Mouse (Mus musculus) megakaryocyte, embryonic 14.5 days (primary cell): Measurements from ENCODE around the gene Slc43a3. TPM values are rescaled to one million over a fixed set of nuclear protein-coding genes. Genes with fewer than 3 reads are reported as not detected.

ENCODE experiments used
- H3K27me3 ChIP-seq: replicated peaks from 2 replicates; pipeline ENCODE3; 2012; ENCODE audit warnings: inconsistent platforms
- H3K36me3 ChIP-seq: replicated peaks from 2 replicates; pipeline ENCODE3; 2012; ENCODE audit warnings: low read length, inconsistent platforms, mixed read lengths
- H3K4me1 ChIP-seq: 2 replicates; pipeline ENCODE4 v1.6.1; 2012; ENCODE audit warnings: inconsistent platforms
- H3K4me3 ChIP-seq: replicated peaks from 2 replicates; pipeline ENCODE3; 2012; ENCODE audit warnings: moderate library complexity, mild to moderate bottlenecking, inconsistent platforms
- H3K9me3 ChIP-seq: 2 replicates; pipeline ENCODE4 v1.6.1; 2012; ENCODE audit warnings: inconsistent platforms
- FLI1 ChIP-seq: IDR thresholded peaks from 2 replicates; pipeline ENCODE4 v1.6.1; 2012; ENCODE audit warnings: low read length, inconsistent platforms, mixed read lengths
- GATA1 ChIP-seq: IDR thresholded peaks from 3 replicates; pipeline ENCODE4 v1.6.1; 2012; ENCODE audit warnings: mixed read lengths, low read length, inconsistent platforms, borderline replicate concordance
- polyA plus RNA-seq: library from polyadenylated mRNA; stranded (reverse); fragments of >175 nt; gene quantifications from 2 replicates; pipeline ENCODE4 v1.2.3, GENCODE M21; 2012; ENCODE audit warnings: low replicate concordance; ENCODE audit not compliant: insufficient read depth

Slc43a3 gene
- polyA plus RNA-seq, 1 experiment, result 4.4 TPM

DNA sequence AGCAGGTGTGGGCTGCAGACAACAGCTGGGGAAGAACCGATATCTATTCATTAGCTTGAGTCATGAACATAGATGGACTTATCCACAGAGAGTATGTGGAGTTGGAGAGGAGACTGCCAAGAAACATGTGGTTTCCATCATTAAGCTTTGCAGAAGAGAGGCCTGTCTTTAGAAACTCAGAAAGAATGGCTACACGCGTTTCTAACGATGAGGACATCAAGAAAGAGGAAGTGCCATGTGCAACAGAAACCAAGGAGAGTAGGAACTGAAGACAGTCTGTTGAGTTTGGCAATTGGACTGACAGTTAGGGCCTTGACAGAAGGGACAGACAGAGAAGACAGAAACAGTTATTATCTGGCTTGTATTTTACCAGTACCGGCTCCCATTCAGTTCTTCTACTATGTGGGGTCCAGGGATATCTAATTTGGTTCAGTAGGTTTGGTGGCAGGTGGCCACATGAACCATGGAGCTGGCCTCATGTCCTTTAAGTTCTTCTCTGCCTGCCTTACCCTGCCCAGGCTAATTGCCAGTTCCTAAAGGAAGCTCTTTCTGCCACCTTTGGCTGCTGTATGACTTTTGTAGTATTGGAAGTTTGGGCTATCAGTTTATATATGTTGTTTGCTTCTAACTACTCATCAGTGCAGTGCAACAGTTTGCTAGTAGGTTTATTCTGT is 31.1 kb downstream of the Slc43a3 start:
- no peaks in the 10 kb centered on the region for H3K36me3 ChIP-seq

DNA sequence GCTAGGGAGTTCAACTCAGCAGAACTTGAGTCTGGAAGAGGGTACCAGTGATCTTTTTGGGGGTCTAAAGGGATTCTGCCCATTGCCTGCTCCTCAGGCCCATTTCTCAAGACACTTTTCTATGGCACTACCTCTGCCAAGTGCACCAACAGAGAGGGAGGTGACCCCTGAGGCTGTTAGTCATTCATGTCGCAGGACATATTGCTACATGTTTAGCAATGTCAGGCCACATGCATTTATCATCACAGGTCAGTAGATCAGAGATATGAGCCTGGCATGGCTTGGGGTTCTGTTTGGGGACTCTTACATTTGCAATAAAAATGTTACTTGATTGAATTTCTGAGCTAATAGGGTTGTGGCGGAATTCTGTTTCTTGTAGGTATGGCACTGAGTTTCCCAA is 39.2 kb downstream of the Slc43a3 start:
- Histone ChIP-seq H3K36me3 (no peaks in the 10 kb centered on the region), H3K27me3 (peaks cover 4% of the 10 kb centered on the region), H3K4me3 (no peak overlapping the region), H3K9me3 (no peaks in the 10 kb centered on the region), H3K4me1 (peaks cover 8% of the 10 kb centered on the region; the same call in 1 of the 2 replicates)
- TF ChIP-seq GATA1, result no peak
- no peak for TF ChIP-seq FLI1

More for the DNA sequence above, 31.1 kb downstream of the Slc43a3 start:
- TF ChIP-seq FLI1 (no peak), GATA1 (no peak)
- Histone ChIP-seq H3K27me3 (no peaks in the 10 kb centered on the region), H3K4me1 (no peaks in the 10 kb centered on the region), H3K4me3 (no peak overlapping the region), H3K9me3 (no peaks in the 10 kb centered on the region)

DNA sequence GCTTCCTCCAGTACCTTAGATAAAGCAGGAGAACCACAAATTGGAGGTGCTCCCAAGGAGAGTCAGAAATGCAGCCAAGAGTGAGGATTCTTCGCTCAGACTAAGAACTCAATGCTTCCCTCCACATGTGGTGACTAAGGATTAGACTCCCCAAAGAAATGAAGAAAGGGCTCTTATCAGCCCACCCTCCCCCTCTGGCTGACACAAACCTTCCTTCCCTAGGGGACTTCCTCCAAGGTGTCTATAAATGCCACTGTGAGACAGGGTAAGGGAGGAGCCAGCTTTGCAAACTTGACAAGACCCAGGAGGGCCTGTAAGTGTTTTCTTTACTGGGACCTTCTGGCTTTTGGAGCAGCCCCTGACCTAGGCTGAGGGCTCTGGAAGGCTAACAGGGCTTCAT is 43.8 kb downstream of the Slc43a3 start, which contains the start of gene Prg2:
Prg2 (plus strand) TSS at position 274 of the 400 bp plus-strand sequence.
- Histone ChIP-seq H3K27me3 (peaks cover 33% of the 10 kb centered on the region), H3K4me1 (peaks cover 8% of the 10 kb centered on the region; the same call in 1 of the 2 replicates), H3K36me3 (no peaks in the 10 kb centered on the region), H3K9me3 (no peaks in the 10 kb centered on the region), H3K4me3 (no peak within 1 kb of the TSS)
- TF ChIP-seq FLI1, result no peak
- TF ChIP-seq GATA1, result no peak

DNA sequence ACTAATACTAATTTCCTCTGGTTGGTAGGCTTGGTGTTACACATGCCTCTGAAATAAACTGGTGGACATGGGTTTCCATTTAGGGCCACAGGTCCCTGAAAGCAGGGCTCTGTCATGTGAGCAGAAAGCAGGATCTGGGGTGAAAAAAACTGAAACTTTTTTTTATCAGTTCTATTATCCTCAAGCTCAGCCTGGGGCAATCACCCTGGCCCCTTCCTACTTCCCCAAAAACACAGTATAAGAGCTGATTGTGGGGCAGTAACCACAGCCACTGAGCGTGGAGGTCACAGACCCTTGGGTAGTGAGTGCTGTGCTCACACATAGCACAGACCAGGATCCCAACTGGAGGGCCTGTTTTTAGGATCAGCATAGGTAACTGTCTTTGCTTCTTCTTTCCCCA is 51.6 kb downstream of the Slc43a3 start, which contains the start of gene Prg3:
Prg3 (plus strand) TSS at position 286 of the 400 bp plus-strand sequence.
- TF ChIP-seq FLI1 (no peak), GATA1 (no peak)
- peaks cover 51% of the 10 kb centered on the region for H3K27me3 ChIP-seq
- H3K36me3 ChIP-seq, result no peaks in the 10 kb centered on the region
- H3K4me1 ChIP-seq, result no peaks in the 10 kb centered on the region
- no peaks in the 10 kb centered on the region for H3K9me3 ChIP-seq
- H3K4me3 ChIP-seq, result no peak within 1 kb of the TSS

DNA sequence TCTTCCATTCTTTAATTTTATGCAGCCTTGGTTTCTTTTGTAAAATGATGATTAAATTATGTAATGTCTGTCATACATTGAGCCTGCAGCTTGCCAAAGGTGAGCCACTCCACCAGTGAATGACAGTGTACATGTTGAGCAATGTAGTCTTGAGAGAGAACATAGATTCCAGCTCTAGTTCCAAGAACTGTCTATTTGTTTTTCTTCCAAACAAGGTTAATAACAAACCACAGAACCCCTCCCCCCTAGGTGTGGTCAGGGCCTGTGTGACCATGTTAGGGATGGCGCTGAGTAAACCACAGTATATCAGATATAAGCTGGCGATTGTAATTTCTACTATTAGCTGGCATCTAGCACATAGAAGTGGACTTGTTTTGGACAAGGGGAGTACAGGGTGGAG is 60.0 kb downstream of the Slc43a3 start:
- H3K36me3 ChIP-seq, result no peaks in the 10 kb centered on the region
- no peaks in the 10 kb centered on the region for H3K9me3 ChIP-seq
- TF ChIP-seq FLI1, result no peak
- no peak for TF ChIP-seq GATA1
- peaks cover 52% of the 10 kb centered on the region for H3K27me3 ChIP-seq
- no peaks in the 10 kb centered on the region for H3K4me1 ChIP-seq
- no peak overlapping the region for H3K4me3 ChIP-seq

DNA sequence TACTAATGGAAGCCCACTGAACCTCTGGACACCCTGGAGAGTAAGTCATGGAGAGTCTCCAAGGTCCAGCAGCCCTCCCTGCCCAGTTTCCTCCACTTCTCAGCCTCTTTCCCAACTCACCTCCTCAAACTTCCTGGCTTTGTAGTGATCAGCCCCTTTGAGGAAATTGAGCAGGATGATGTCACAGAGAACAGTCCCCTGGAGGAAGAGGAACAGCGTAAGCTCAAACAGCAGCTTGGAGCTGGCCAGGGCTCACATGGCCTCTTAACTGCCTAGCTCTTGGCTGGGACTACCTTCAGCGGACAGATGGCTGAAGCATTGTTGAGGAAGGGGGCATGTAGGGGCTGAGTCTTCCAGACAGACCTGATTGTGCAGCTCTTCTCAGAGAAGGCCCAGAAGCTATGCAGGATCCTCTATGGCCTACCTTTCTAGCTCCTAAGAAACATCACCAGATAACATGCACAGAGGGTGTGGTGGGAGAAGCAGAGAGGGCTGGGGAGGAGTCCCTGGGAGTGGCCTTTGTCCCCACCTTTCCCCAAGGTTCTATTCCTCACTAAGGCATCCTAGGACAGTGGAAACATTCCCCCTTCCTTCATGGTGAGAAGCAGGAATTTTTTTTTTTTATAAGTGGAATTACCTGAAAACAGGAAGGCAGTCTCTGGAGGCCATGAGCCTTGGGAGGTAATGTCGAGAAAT is 63.3 kb downstream of the Slc43a3 start:
- H3K9me3 ChIP-seq, result no peaks in the 10 kb centered on the region
- peaks cover 53% of the 10 kb centered on the region for H3K27me3 ChIP-seq
- no peak overlapping the region for H3K4me3 ChIP-seq
- no peak for TF ChIP-seq FLI1
- TF ChIP-seq GATA1, result no peak
- H3K36me3 ChIP-seq, result no peaks in the 10 kb centered on the region
- H3K4me1 ChIP-seq, result no peaks in the 10 kb centered on the region

DNA sequence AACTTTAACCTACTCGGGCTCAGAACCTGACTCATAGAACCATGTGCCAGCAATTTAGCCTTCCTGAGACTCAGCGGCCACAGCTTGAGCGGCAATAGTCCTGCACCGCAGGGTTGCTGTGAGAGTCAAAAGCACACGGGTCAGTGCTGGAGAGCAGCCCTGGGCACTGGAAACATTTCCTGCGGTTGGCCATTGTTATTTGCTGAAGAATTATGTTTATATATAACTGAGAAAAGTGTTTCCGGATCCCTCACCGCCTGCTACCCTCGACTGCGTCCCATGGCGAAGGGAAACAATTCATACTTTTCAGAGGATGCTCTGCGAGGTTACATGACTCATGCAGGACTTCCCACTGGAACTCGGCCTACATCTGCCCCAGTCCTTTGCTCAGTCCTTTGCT is 65.1 kb downstream of the Slc43a3 start:
- Histone ChIP-seq H3K4me3 (no peak overlapping the region), H3K9me3 (no peaks in the 10 kb centered on the region), H3K27me3 (peaks cover 48% of the 10 kb centered on the region)

DNA sequence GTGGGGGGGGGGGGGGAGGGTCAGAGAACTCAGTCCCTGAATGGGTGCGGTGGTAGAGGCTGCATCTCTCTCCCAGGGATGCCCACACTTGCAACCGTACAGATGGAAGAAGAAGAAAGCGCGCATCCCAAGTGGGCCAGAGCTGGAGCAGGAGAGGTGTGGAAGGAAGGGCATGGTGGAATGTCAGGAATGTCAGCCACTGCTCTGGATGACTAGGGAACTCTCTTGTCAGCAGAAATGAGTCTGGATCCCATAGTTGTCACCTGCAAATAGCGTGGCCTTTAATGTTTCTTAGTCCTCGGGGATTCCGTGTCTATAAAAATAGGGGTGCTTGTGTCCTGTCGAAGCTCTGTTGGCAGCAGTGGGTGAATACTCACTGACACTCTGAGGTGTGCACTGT is 66.2 kb downstream of the Slc43a3 start:
- peaks cover 48% of the 10 kb centered on the region for H3K27me3 ChIP-seq
- TF ChIP-seq GATA1 (no peak), FLI1 (no peak)

More for the DNA sequence above, 65.1 kb downstream of the Slc43a3 start:
- no peaks in the 10 kb centered on the region for H3K4me1 ChIP-seq
- TF ChIP-seq GATA1, result no peak
- TF ChIP-seq FLI1, result no peak
- no peaks in the 10 kb centered on the region for H3K36me3 ChIP-seq

DNA sequence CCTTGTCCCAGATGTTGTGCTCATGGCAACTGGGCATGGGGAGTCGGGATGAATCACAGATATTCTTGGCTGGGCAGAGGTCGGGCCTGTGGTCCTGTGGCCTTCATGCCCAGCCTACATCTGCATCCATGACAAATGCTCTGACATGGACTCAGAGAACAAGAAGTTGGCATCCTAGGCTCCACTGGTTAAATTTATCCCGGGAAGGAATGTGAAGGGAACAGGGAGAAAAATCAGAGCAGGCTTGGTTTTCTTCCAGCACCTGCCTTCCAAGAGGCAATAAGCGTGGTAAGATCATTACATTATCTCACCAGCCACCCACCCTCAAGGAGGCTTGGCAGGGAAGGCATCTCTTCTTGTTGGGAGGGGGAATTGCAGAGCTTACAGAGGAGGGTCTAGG is 68.0 kb downstream of the Slc43a3 start:
- Histone ChIP-seq H3K4me1 (no peaks in the 10 kb centered on the region; the same call in 1 of the 2 replicates), H3K27me3 (peaks cover 46% of the 10 kb centered on the region), H3K4me3 (no peak overlapping the region), H3K36me3 (no peaks in the 10 kb centered on the region), H3K9me3 (no peaks in the 10 kb centered on the region)
- TF ChIP-seq GATA1 (no peak), FLI1 (no peak)

More for the DNA sequence above, 66.2 kb downstream of the Slc43a3 start:
- Histone ChIP-seq H3K36me3 (no peaks in the 10 kb centered on the region), H3K4me3 (no peak overlapping the region), H3K4me1 (no peaks in the 10 kb centered on the region), H3K9me3 (no peaks in the 10 kb centered on the region)

DNA sequence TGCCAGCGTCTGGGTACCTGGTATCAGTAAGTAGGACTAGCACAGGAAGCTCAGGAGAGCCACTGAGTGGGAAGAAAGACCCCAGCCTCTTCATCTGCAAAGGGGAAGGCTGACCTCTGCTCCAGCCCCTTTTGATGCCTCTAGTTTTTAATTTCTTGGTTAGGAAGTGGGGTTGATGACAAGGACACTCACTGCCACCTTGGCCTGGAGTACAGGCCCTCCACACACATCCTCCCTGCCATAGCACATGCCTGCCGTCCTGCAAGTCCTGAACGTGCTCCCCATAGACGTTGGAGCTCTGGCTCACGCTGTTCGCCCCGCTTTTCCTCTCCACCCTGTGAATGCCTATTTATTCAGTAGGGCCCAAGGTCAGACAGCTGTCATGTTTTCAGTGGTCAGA is 70.2 kb downstream of the Slc43a3 start:
- Histone ChIP-seq H3K9me3 (no peaks in the 10 kb centered on the region), H3K27me3 (peaks cover 48% of the 10 kb centered on the region), H3K4me1 (peaks cover 12% of the 10 kb centered on the region), H3K4me3 (no peak overlapping the region), H3K36me3 (no peaks in the 10 kb centered on the region)
- TF ChIP-seq FLI1, result no peak
- no peak for TF ChIP-seq GATA1
